Mouse (Mus musculus) stomach, postnatal 0 days (tissue): ENCODE data around the gene Stra8.

ENCODE experiments used
- CTCF ChIP-seq: IDR thresholded peaks from 2 replicates; pipeline ENCODE4 v1.5.1; 2016; ENCODE audit warnings: antibody characterized with exemption, low read depth, mild to moderate bottlenecking, moderate library complexity
- EP300 ChIP-seq: optimal IDR thresholded peaks from 2 replicates; pipeline ENCODE3; 2016; ENCODE audit warnings: antibody characterized with exemption

- TF ChIP-seq EP300 (no peak), CTCF (no peak)
Measured at GRCm38 (mm10) chr6:34906661-34907060, 13.3 kb upstream of the Stra8 start.
